Mouse (Mus musculus) hindbrain, embryonic 15.5 days (tissue): ENCODE results near the gene Oard1. TPM values are rescaled to one million over a fixed set of nuclear protein-coding genes. Genes with fewer than 3 reads are reported as not detected.

Experiments
- ATAC-seq: fragments of 200-750 bp; cut with Nextera tagmentation; 2 replicates; pipeline ENCODE4 v1.8.0; 2017; ENCODE audit warnings: low read depth, moderate number of reproducible peaks, moderate TSS enrichment; ENCODE audit not compliant: low FRiP score
- H3K27ac ChIP-seq: fragments of 300-500 bp; sonication (generic); replicated peaks from 2 replicates; pipeline ENCODE4 v1.5.1; 2015; ENCODE audit warnings: mild to moderate bottlenecking, inconsistent platforms
- H3K27me3 ChIP-seq: fragments of 300-500 bp; sonication (generic); 2 replicates; pipeline ENCODE4 v1.6.1; 2015; ENCODE audit warnings: control low read depth, inconsistent platforms
- H3K36me3 ChIP-seq: fragments of 300-500 bp; sonication (generic); 2 replicates; pipeline ENCODE4 v1.6.1; 2015; ENCODE audit warnings: control low read depth, inconsistent platforms
- H3K4me1 ChIP-seq: fragments of 300-500 bp; sonication (generic); replicated peaks from 2 replicates; pipeline ENCODE4 v1.6.1; 2015; ENCODE audit warnings: control low read depth, inconsistent platforms
- H3K4me2 ChIP-seq: fragments of 300-500 bp; sonication (generic); 2 replicates; pipeline ENCODE4 v1.6.1; 2015; ENCODE audit warnings: moderate library complexity, mild to moderate bottlenecking, inconsistent platforms
- H3K4me3 ChIP-seq: fragments of 300-500 bp; sonication (generic); 2 replicates; pipeline ENCODE4 v1.5.1; 2015; ENCODE audit warnings: mild to moderate bottlenecking, inconsistent platforms
- H3K9ac ChIP-seq: fragments of 300-500 bp; sonication (generic); 2 replicates; pipeline ENCODE4 v1.6.1; 2015; ENCODE audit warnings: inconsistent platforms
- H3K9me3 ChIP-seq: fragments of 300-500 bp; sonication (generic); 2 replicates; pipeline ENCODE4 v1.6.1; 2016; ENCODE audit warnings: control low read depth, inconsistent platforms
- WGBS: fragments of 180-500 bp; shearing (Covaris S2); methylation state at CpG from one replicate; pipeline ENCODE4 v1.1.7; 2015; 5-methylcytosine and 5-hydroxymethylcytosine counted together
- polyA plus RNA-seq: library from polyadenylated mRNA; unstranded; fragments of >200 nt; fragmentation: Nextera tagmentation; extraction: Ambion mirVana; gene quantifications from 2 replicates; pipeline ENCODE4 v1.2.1, GENCODE M21; 2015

Oard1 gene
- polyA plus RNA-seq, 1 experiment from 2014 or later: 35.1 TPM

DNA sequence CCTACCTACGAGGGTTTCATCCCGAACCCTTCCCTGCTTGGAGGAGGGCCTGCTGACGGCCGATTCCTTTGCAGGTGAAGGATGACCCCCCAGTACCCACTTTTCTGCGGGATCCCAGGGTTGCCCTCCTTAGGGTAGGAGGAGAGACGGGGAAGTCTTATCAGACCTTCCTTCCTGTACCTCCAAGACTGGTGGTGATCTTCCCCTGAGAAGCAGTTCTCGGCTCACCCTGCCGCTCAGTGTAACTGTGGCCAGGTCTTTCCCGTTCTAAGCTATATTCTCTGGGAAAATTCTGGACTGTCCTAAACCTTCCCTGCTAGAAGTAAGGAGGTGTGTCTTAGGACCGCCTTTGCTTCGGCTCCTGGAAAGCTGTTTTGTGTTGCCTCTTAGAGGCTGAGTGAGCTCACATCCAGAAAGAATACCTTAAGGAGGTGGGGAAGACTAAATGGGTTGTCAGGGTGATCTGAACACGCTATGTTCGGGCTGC is 528 bp downstream of the Oard1 start:
- ATAC-seq: peak; percentile 31; the same call in 1 of the 2 replicates
- Histone ChIP-seq H3K9me3 (no peaks in the 10 kb centered on the region), H3K4me1 (peaks cover 32% of the 10 kb centered on the region), H3K27ac (peak overlapping the region; percentile 93), H3K27me3 (no peaks in the 10 kb centered on the region), H3K36me3 (no peaks in the 10 kb centered on the region), H3K4me3 (peak overlapping the region; percentile 64), H3K4me2 (peak overlapping the region; percentile 77), H3K9ac (peak overlapping the region; percentile 53)
- under 1% methylated on average over 13 of the region's 13 CpGs for WGBS

DNA sequence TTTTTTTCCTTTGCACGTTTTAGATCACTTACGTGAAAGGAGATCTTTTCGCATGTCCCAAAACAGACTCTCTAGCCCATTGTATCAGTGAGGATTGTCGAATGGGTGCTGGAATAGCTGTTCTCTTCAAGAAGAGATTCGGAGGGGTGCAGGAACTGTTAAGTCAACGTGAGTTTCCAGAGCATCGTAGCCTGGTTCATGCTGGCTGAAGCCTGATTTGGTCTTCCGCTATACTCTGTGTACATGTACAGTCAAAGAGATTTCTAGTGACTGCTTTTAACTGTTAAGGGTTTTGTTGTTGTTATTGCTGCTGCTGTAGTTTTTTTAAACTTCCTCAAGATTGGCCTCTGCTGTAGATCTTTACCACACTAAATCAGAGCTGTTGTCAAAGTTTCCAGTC is 1.4 kb downstream of the Oard1 start:
- Histone ChIP-seq H3K36me3 (no peaks in the 10 kb centered on the region), H3K27me3 (no peaks in the 10 kb centered on the region), H3K27ac (peak overlapping the region; percentile 93), H3K9ac (peak overlapping the region; percentile 53), H3K4me3 (peak overlapping the region; percentile 64), H3K4me2 (peak overlapping the region; percentile 77), H3K9me3 (no peaks in the 10 kb centered on the region), H3K4me1 (peaks cover 32% of the 10 kb centered on the region)
- ATAC-seq: no peak
- WGBS: 56% methylated on average over 8 of the region's 8 CpGs

DNA sequence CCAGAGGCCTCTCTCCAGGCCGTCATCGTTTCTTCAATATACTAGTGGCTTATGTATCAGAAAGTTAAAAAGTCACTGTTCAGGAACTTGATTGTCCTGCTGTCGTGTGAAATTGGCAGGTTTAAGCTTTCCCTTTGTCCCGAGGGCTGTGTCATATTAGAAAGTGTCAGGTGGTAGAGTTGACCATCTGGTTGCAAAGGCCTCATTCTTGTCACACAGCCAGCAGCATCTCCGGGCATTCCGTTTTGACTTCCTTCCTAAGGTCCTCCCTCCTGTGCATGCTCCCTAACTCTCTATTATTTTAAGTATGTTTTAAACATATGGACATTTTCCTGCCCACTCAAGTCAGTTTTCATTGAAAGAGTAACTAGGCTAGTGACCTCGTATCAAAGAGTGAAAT is 6.2 kb downstream of the Oard1 start:
- Histone ChIP-seq H3K4me2 (no peak overlapping the region), H3K4me3 (no peak overlapping the region)

DNA sequence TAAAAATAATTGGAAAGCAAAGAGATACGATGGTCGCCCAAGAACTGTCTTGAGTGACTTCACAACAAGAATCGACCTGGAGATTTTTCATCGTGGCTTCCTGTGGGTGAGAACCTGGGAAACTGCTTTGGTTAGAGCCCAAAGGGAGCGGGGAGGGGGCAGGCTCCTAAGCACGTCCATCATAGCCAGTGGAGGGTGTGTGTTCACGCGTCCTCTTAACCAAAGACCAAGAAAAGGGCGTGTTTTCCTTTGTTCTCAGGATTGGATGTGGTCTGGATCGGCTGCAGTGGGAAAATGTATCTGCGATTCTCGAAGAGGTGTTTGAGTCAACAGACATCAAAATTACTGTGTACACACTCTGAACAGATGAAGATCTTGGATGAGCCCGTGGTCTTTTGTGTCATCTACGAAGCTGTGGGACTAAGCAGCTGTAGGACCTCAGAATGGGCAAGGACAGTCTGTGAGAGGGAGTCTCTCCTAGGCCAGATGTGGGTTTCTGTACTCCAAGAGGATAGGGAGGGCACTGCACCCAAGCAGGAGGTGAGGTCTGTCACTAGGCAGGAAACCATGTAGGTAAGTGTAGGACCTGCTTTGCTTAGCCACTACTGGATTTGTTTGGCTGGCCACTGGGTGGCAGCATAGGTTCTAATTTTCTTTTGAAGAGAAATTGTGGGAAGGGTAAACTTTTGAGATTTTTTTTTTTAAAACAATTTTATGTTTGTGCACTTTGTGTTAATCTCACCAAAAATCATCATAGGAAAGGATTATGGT is 6.8 kb downstream of the Oard1 start:
- H3K9me3 ChIP-seq: no peaks in the 10 kb centered on the region
- H3K27ac ChIP-seq: 0 out of 2 replicates have a peak overlapping the region, but pooled peaks have one; percentile 10
- no peaks in the 10 kb centered on the region for H3K36me3 ChIP-seq
- H3K9ac ChIP-seq: no peak overlapping the region
- H3K4me3 ChIP-seq: no peak overlapping the region
- no peaks in the 10 kb centered on the region for H3K27me3 ChIP-seq
- 90% methylated on average over 14 of the region's 14 CpGs for WGBS
- no peak overlapping the region for H3K4me2 ChIP-seq
- H3K4me1 ChIP-seq: peaks cover 5% of the 10 kb centered on the region
- peak; percentile 84 for ATAC-seq

More for the DNA sequence above, 6.2 kb downstream of the Oard1 start:
- ATAC-seq: no peak
- H3K27me3 ChIP-seq: no peaks in the 10 kb centered on the region
- H3K9me3 ChIP-seq: no peaks in the 10 kb centered on the region
- H3K4me1 ChIP-seq: peaks cover 11% of the 10 kb centered on the region
- no peak overlapping the region for H3K27ac ChIP-seq
- H3K36me3 ChIP-seq: no peaks in the 10 kb centered on the region
- H3K9ac ChIP-seq: no peak overlapping the region
- 75% methylated on average over 7 of the region's 7 CpGs for WGBS

DNA sequence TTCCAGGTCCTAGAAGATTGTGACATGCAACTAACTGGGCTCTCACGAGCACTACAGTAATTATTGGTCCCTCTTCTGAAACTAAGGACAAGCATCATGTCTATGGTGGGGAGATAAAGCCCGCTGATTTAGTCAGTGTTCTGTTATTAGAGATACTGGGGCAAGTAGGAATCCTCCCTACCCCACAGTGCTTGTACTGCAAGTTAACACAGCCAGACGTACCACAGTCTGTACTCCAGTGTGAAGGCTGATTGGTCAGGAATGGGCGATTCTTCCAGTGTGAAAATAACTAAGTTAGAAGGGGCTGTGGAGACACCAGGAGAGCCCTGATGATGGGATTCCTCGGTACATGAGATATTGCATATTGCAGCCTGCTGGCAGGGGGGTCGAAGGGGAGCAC is 7.7 kb downstream of the Oard1 start:
- no peaks in the 10 kb centered on the region for H3K27me3 ChIP-seq
- H3K36me3 ChIP-seq: no peaks in the 10 kb centered on the region
- no peak overlapping the region for H3K4me3 ChIP-seq
- H3K4me2 ChIP-seq: no peak overlapping the region
- no peak overlapping the region for H3K27ac ChIP-seq
- WGBS: 92% methylated on average over 6 of the region's 6 CpGs
- H3K9ac ChIP-seq: no peak overlapping the region
- H3K9me3 ChIP-seq: no peaks in the 10 kb centered on the region
- no peak for ATAC-seq
- H3K4me1 ChIP-seq: no peaks in the 10 kb centered on the region

DNA sequence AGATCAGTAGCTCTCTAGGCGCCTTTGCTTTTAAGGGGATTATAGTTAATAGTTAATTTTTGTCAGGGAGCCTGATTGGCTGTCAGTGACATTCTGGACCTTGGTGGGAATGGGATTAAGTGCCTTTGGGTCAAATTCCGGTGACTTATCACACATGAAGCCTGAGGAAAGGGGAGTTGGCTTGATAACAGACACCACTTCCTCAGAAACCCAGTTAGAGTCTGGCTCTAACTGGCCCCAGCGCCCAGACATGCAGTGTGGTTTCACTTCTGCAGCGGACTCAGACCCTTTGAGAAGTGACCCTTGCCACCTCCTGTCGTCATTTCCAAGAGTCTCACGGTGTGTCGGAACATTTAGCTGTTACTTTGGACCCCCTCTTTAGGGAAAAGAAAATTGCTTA is 8.4 kb downstream of the Oard1 start:
- WGBS: 91% methylated on average over 7 of the region's 7 CpGs
- no peak for ATAC-seq
- Histone ChIP-seq H3K27me3 (no peaks in the 10 kb centered on the region), H3K4me3 (no peak overlapping the region), H3K4me1 (no peaks in the 10 kb centered on the region), H3K9me3 (no peaks in the 10 kb centered on the region), H3K9ac (no peak overlapping the region), H3K4me2 (no peak overlapping the region), H3K36me3 (no peaks in the 10 kb centered on the region), H3K27ac (no peak overlapping the region)

DNA sequence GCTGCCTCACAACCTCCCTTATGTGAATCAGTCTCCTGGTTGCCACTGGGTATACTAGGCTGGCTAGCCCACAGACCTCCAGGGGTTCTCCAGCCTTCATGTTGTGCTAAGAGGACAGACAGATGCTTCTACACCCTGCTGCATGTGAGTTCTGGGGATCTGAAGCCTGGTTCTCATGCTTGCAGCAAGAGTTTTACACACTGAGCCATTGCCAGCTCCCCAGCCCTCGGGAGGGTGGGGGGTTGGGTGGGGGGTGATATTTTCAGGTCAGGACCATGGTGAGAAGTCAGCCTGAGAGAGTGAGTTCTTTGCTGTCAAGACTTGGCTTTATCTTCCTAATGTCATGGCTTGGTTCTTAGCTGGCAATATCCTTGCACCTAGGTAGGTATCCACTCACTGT is 9.0 kb downstream of the Oard1 start:
- 94% methylated on average over 1 of the region's 1 CpGs for WGBS
- H3K27me3 ChIP-seq: no peaks in the 10 kb centered on the region
- no peak for ATAC-seq
- H3K9me3 ChIP-seq: no peaks in the 10 kb centered on the region
- H3K4me3 ChIP-seq: no peak overlapping the region
- H3K9ac ChIP-seq: no peak overlapping the region
- H3K36me3 ChIP-seq: no peaks in the 10 kb centered on the region
- H3K27ac ChIP-seq: no peak overlapping the region
- no peak overlapping the region for H3K4me2 ChIP-seq
- no peaks in the 10 kb centered on the region for H3K4me1 ChIP-seq

DNA sequence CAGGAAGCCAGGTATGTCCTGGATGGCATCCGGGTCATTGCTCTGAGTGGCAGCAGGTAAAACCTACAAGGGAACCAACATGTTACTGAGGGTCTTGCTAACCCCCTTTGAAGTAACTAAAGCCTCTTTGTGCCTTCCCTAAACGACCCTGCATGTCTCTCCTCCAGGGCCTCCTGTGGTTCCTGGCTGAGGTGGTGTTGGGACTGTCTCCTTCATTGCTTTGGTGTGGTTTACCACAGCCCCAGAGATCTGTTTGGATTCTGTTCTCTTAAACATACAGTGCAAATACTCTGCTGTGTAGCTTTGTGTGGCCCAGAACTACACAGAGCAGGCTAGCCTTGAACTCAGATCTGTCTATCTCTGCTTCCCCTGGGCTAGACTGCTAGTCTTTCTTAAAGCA is 9.8 kb downstream of the Oard1 start:
- no peak overlapping the region for H3K4me2 ChIP-seq
- H3K4me3 ChIP-seq: no peak overlapping the region
- H3K27me3 ChIP-seq: no peaks in the 10 kb centered on the region
- WGBS: 78% methylated on average over 2 of the region's 2 CpGs
- H3K27ac ChIP-seq: no peak overlapping the region
- H3K9me3 ChIP-seq: no peaks in the 10 kb centered on the region
- H3K4me1 ChIP-seq: no peaks in the 10 kb centered on the region
- no peak for ATAC-seq
- H3K36me3 ChIP-seq: no peaks in the 10 kb centered on the region
- H3K9ac ChIP-seq: no peak overlapping the region

DNA sequence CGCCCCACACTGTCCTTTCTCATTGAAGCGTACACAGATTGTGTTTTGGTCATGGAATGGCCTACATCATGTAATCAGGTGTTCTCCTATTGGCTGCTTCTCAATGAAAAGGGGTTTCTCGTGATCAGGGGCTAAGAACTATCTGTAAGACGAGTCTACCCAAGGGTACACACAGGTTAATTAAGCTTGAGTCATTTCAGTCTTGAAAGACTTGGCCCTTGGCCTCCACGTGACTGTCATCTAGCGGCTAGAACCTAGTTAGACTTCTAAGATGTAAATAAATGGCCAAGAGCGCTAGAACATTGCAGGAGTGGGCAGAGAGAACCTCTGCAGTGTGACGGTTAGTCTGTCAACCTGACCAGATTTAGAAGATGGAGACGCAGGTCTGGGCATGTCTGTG is 14.4 kb downstream of the Oard1 start:
- Histone ChIP-seq H3K4me2 (no peak overlapping the region), H3K9ac (no peak overlapping the region), H3K4me1 (peaks cover 6% of the 10 kb centered on the region), H3K27me3 (no peaks in the 10 kb centered on the region), H3K27ac (no peak overlapping the region), H3K4me3 (no peak overlapping the region), H3K36me3 (no peaks in the 10 kb centered on the region), H3K9me3 (no peaks in the 10 kb centered on the region)
- WGBS: 89% methylated on average over 9 of the region's 9 CpGs
- no peak for ATAC-seq

DNA sequence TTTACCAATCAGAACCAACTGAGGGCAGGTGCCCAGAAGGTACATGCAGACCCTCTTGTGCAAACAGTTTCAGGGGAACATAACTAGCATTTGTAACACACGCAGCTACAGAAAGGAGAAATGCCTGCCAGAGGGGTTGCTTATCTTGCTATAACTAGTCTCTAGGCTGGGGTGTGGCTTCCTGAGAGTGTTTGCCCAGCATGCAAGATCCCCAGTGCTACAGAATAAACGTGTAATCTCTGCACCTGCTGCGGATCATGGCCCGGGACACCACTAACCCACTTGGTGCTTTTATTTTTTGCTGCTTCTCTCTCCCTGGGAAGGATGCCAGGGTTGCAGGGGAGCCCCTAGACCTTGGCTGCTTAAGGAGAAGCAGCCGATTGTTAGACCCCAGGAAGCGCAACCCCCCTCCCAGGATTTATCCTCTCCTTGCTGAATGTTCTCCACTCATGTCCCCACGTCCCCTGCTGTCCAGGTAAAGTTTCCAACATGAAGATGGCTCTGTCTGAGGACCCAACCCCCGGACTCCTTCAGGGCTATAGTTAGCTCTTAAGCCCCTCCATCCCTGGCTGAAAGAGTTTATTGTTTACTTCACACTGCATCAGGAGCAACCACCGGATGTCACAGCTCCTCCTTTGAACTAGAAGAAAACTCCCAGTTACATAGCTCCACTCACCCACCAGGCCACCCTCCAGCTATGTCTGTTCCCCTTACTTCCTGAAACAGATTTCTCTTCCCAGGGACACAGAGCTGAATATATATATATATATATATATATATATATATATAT is 16.2 kb downstream of the Oard1 start:
- H3K9ac ChIP-seq: no peak overlapping the region
- WGBS: 52% methylated on average over 9 of the region's 9 CpGs

DNA sequence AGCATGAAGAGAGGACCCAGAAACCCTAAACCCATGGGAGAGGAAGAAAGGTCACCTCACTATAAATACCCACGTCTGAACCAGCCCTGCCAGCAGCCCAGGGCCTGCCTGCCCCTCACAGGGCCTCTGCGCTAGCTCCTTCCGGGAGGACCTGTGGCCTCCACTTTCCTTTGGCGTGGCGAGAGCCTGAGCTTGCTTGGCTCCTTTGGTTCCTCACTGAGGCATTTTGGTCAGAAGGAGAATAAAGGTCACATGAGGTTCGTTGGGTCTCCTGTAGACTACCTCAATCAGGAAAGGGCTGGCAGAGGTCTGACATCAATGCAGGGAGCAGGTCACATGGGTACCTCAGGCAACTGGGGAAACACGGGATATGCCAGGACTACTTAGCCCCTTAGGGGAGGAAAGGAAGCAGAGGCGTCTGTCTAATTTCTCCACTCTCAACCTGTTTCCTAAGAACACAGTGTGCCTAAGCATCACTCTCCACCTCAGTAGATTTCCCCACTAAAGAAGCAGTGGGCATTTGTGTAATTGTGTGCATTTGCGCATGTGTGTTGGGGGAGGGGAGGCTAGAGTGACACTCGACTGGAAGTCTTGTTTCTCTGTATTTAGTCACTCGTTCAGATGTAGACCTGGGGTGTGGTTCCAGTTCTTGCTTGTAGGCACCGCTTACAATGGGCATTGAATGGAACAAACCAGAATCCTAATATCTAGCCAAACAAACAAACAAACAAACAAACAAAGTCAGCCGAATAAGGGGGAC is 17.4 kb downstream of the Oard1 start:
- H3K4me2 ChIP-seq: no peak overlapping the region
- H3K4me1 ChIP-seq: peaks cover 6% of the 10 kb centered on the region
- no peak for ATAC-seq
- H3K27me3 ChIP-seq: no peaks in the 10 kb centered on the region
- no peak overlapping the region for H3K9ac ChIP-seq
- no peak overlapping the region for H3K27ac ChIP-seq
- H3K4me3 ChIP-seq: no peak overlapping the region
- no peaks in the 10 kb centered on the region for H3K9me3 ChIP-seq
- no peaks in the 10 kb centered on the region for H3K36me3 ChIP-seq
- 74% methylated on average over 13 of the region's 13 CpGs for WGBS

More for the DNA sequence above, 16.2 kb downstream of the Oard1 start:
- Histone ChIP-seq H3K4me3 (no peak overlapping the region), H3K27ac (no peak overlapping the region), H3K27me3 (no peaks in the 10 kb centered on the region), H3K9me3 (no peaks in the 10 kb centered on the region), H3K4me2 (no peak overlapping the region), H3K36me3 (no peaks in the 10 kb centered on the region), H3K4me1 (peaks cover 6% of the 10 kb centered on the region)
- ATAC-seq: no peak
